Mouse (Mus musculus): ENCODE results near the gene Acaca.
"Not testable (repeated sequence)": the region's sequence is repeated elsewhere in the genome, so short reads cannot be mapped to it uniquely, and the experiment has no call there.

Gene Acaca

DNA sequence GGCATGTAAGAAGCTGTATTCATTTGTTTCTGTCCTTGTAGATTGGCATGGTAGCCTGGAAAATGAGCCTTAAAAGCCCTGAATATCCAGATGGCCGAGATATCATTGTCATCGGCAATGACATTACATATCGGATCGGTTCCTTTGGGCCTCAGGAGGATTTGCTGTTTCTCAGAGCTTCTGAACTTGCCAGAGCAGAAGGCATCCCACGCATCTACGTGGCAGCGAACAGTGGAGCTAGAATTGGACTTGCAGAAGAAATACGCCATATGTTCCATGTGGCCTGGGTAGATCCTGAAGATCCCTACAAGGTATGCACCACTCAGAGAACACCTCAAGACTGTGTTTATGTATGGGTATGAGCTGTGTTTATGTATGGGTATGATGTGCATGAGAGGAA, 208.8 kb downstream of the Acaca start:
- DNase-seq (ENCODE audit: low spot score): not testable (repeated sequence)

DNA sequence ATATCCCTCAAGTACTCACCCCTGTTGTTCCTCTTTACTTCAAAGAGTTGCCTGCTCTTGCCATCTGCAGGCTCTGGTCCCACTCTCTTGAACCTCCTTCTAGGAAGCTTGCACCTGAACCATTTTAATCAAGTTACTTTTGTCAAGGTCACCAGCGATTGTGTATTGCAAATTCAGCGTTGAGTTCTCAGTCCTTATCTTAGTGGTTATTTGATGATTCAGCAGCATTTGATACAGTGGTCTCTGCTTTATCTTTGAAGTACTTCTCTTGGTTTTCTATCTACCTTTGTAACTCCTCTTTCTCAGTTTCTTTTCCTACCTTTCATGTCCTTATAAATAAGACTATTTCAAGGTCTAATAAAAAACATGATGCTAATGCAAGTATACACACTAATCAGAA, 211.2 kb downstream of the Acaca start:
- no peak for DNase-seq (ENCODE audit: low spot score)

DNA sequence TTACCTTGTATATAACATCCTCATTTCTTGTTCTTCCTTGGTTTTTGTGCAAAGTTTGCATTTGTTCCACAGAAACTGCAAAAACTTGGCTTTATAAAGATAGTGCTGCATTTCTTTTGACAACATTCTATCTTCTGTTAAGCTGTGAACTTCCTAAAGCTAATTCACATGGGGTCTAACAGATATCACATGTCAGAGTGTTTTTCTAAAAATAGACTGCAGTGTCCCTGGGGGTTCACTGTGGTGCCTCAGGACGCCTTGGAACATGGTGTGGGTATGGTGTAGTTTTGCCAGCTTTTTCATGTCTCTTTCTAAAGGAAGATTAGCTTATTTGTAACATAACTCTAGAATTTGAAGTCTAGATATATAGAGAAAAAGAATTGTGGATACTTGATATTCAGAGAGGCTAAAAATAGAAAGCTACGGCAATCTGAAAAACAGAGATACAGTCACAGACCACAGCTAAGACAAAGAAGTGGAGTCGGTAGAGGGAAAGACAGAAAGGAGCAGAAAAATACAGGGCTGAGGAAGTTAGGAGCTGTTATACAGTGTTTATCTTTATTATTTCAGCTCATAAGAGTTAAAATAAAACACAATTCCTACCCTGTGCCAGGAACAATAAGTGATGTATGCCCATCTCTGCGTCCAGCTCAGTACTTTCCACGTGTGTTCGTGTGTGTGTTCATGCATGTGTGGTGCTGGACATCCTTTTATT, 215.2 kb downstream of the Acaca start:
- peak; percentile 5 for DNase-seq (ENCODE audit: low spot score)

DNA sequence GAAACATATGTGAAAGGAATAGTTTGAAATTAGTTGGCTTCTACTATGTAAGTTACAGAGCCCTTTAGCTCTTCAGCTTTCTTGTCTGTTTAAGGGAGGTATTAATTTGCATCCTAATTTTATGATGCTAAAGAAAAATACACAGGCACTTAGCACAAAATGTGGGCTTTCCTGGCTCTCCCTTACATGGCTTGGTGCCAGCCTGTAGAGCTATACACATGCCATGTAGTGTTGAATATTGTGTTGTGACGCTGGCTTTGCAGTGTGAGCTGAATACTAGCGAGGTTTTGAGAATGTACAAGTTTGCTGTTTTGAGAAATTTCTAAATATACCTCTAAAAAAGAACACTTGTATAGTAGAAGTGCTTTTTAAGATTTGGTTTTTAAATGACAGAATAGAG, 218.3 kb downstream of the Acaca start:
- no peak for DNase-seq (ENCODE audit: low spot score)

GRCm38 (mm10) chr11:84348843-84349825, 219.7 kb downstream of the Acaca start:
- DNase-seq (ENCODE audit: low spot score): no peak

GRCm38 (mm10) chr11:84351150-84351549, 221.7 kb downstream of the Acaca start:
- no peak for DNase-seq (ENCODE audit: low spot score)

DNA sequence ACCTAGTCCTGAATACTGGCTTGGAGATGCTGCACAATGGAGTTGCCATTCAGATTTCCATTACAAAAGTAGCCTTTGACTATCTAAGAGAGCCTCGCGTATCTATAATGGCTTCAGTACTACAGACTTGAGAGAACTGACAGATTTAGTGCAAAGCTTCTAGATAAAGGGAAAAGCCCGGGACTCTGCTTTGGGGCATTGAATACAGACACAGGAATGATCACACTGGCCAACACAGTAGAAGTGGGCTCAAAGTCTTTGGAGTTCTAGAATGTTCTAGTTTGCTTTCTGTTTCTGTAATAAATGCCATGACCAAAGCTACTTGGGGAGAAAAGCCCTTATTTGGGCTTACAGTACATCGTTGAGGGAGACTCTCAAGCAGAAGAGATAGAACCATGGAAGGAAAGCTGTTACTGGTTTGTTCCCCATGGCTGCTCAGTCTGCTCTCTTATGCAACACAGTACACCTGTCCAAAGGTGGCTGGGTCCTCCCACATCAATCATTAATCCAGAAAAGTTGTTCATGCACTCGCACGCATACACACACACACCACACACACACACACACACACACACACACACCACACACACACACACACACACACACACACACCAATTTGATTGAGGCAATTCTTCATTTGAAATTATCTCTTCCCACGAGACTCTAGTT, 223.7 kb downstream of the Acaca start:
- no peak for DNase-seq (ENCODE audit: low spot score)

- no peak for DNase-seq (ENCODE audit: low spot score)
Observed at GRCm38 (mm10) chr11:84357304-84357703, 227.8 kb downstream of the Acaca start.

GRCm38 (mm10) chr11:84357771-84358170, 228.3 kb downstream of the Acaca start:
- DNase-seq (ENCODE audit: low spot score): no peak

- no peak for DNase-seq (ENCODE audit: low spot score)
Observed at GRCm38 (mm10) chr11:84361551-84361950, 232.1 kb downstream of the Acaca start.

DNA sequence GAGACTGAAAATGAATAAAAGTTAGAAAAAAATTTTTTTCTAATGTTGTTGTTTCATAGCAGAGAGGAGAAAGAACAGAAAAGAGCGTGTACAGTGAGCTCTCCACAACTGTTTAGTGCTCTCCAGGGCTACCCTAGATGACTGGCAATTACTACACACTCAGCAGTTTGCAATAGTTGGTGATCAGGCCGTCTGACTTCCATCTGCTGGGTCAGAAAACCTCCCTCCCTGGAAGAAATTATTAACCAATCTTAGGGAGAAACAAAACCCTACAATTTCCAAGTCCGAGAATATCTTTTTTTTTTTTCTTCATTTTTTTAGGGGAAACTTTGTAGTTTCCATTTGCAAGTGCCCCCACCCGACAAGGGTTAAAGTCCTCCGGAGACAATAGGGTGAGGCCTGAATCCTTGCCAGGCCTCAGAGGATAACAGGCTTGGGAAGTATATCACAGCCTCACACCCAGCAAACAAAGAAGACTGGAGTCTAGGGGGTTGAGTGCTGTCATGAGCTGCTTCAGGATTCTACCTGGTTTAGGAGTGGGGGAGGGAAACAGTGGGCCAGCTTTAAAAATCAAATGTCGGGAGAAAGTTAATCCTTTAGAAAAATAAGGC, 233.3 kb downstream of the Acaca start:
- DNase-seq (ENCODE audit: low spot score): no peak

GRCm38 (mm10) chr11:84365313-84365712, 235.8 kb downstream of the Acaca start:
- peak; percentile 4 for DNase-seq (ENCODE audit: low spot score)

- no peak for DNase-seq (ENCODE audit: low spot score)
Observed at GRCm38 (mm10) chr11:84368902-84369301, 239.4 kb downstream of the Acaca start.

- DNase-seq (ENCODE audit: low spot score): no peak
Observed at GRCm38 (mm10) chr11:84373122-84373521, 243.7 kb downstream of the Acaca start.

DNA sequence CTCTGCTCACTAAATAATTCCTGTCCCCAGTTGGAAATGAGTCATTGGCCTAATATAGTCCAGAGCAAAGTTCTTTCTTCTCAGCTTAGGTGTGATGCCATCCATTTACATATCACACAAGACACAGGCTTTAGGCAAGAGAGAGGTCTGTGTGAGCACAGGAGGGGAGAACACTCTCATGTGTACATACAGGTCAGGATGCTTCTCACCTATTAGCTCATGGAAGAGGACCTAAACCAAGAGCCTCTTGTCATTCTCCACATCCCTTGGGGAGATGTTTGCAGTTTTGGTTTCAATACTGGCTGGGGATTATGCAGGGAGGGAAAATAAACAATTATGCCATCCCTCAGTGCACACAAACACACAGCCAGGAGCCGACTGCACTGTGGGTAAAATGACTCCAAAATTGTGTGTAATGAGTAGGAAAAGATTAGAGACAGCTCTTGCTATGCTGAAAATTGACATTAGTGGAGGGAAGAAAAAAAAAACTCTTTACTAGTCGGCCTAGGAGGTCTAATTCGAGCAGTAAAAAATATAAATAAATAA, 246.6 kb downstream of the Acaca start:
- no peak for DNase-seq (ENCODE audit: low spot score)

DNA sequence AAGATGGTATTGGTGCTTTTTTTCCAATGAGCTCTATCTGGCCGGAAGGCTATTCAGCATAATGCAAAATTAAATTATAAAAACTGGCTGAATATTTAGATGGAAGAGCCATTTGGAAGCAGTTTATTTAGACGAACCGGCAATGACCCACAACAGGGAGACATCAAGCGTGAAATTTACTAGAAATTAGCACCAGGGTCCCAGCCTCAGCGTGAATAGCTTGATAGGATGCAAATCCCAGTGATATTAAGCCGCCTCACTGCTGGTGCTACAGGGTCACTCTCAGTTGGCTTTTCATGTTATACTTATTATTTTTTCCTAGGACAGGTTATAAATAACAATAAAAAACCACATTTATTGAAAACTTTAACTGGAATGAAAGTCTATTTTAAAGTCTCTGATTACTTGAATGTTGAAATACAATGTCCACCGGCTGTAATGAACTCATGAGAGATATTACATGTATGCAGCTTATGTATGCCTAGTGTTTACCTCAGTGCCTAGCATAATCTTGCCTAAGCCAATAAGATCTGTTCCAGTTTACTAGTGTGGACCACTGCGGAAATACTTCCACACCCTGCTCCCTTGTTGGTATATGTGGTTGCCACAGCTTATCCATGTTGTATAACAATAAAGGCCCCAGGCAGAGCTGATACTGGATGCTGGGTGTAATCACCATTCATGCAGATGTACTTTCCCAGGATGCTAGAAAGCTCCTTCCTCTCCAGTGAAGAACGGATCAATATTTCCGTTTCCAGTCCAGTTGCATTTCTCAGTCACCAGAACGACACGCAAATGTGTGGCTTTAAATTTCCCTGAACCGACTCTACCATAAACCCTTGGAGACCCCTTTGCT, 247.3 kb downstream of the Acaca start:
- DNase-seq (ENCODE audit: low spot score): no peak

- DNase-seq (ENCODE audit: low spot score): no peak
Observed at GRCm38 (mm10) chr11:84382450-84382849, 253.0 kb downstream of the Acaca start.

DNA sequence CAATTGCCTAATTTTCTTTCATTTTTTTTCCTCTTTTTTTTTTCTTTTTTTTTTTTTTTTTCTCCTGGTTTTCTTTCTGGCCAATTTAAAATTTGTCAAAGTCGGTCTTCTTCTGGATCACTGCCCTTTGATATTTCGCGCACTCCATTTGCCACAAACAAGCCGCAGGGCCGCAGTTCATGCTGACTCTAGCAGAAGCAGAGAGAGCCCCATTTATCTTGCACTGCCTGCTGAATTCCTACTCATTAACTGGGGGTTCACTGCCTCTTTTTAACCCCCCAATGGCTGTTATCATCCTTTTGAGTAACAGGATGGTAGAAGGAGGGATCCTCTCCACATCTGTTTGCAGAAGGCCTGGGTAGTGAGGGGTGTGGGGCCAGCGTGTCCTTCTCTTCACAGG, 254.4 kb downstream of the Acaca start:
- no peak for DNase-seq (ENCODE audit: low spot score)

DNA sequence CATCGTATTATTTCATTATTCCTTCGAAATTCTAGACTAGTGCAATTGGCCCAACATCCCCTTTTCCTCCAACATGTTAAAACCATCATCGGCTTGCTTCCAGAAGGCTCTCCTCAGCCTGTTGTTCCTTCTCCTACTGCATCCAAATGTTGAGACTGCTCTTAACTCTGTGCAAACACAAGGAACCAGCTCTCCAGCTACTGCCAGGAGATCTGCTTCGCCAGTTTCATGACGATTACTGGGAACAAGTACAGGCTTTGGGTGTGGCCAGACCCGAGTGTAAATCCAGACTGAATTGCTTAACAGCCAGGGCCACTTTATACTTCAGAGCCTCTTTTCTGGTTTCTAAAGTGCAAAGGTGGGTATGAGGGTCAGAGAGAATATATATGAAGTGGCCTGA, 259.9 kb downstream of the Acaca start:
- no peak for DNase-seq (ENCODE audit: low spot score)

- DNase-seq (ENCODE audit: low spot score): no peak
Observed at GRCm38 (mm10) chr11:84391126-84391525, 261.7 kb downstream of the Acaca start.

GRCm38 (mm10) chr11:84392066-84392465, 262.6 kb downstream of the Acaca start:
- DNase-seq (ENCODE audit: low spot score): not testable (repeated sequence)
